11 mouse cellular contexts compared by ENCODE assay signal in the genomic region with DNA sequence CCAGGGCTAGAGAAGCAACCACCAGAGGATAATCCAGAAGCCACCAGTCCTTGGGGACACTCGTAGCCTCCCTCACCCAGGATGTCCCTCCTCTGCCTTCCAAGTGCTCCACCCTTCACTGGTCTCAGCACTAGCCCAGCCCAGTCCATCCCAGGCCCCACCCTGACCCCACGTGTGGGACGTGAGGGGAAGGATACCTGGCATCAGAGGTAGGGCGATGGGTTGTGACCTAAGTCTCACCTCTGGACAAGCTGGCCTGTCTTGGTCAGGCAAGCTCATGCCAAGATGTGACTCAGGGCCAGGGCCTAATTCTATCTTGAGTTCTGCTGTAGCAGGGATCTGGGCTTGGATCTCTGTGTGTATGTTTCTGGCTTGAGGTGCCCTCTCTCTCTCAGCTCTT. TPM values are rescaled to one million over a fixed set of nuclear protein-coding genes. Genes with fewer than 3 reads are reported as not detected.
DNase-seq lines count a peak whose midpoint lies in the region; ATAC-seq and TF ChIP-seq lines count a peak whose summit lies in the region.
"Had no signal": no experiment of that assay in that cellular context is flagged by ENCODE, and none has a peak within 500 bp of the region (broad histone marks: within the 10 kb centered on the region; RNA-seq: fewer than 3 reads in every experiment).

No protein-coding gene starts in this region.

- H3K9ac ChIP-seq in embryonic facial prominence, embryonic 12.5 days, result no peak overlapping the region
- no peak overlapping the region for H3K9ac ChIP-seq in intestine, postnatal 0 days (ENCODE audit: low read depth, low read length)
- no peak overlapping the region for H3K9ac ChIP-seq in lung, postnatal 0 days (replicated peaks; ENCODE audit: low read depth)

- no peaks in the 10 kb centered on the region for H3K9me3 ChIP-seq in embryonic facial prominence, embryonic 12.5 days
- H3K9me3 ChIP-seq in intestine, postnatal 0 days (ENCODE audit: control insufficient read depth), result no peaks in the 10 kb centered on the region
- H3K9me3 ChIP-seq in lung, postnatal 0 days (ENCODE audit: low read length), result no peaks in the 10 kb centered on the region

- no peak overlapping the region for H3K4me3 ChIP-seq in gastrocnemius, adult 2 months
- H3K4me3 ChIP-seq in embryonic facial prominence, embryonic 12.5 days, result no peak overlapping the region
- no peak overlapping the region for H3K4me3 ChIP-seq in intestine, postnatal 0 days (ENCODE audit: low read depth, low read length)
- H3K4me3 ChIP-seq in lung, postnatal 0 days (ENCODE audit: low read depth, low read length), result no peak overlapping the region

- H3K27ac ChIP-seq in gastrocnemius, adult 2 months, result peak overlapping the region; percentile 89
- H3K27ac ChIP-seq in embryonic facial prominence, embryonic 12.5 days, result peak overlapping the region; percentile 37; the same call in 1 of the 2 replicates
- peak overlapping the region; percentile 22; the same call in 1 of the 2 replicates for H3K27ac ChIP-seq in intestine, postnatal 0 days (ENCODE audit: low read depth, low read length)
- H3K27ac ChIP-seq in lung, postnatal 0 days (ENCODE audit: low read length), result no peak overlapping the region; the same call in 1 of the 2 replicates

- TF ChIP-seq CTCF in gastrocnemius, adult 2 months (IDR thresholded peaks at IDR 0.05), result no peak
- TF ChIP-seq CTCF in intestine, postnatal 0 days (IDR thresholded peaks at IDR 0.05; ENCODE audit: low read depth), result no peak
- TF ChIP-seq CTCF in lung, postnatal 0 days (IDR thresholded peaks at IDR 0.05), result no peak

- peaks cover 34% of the 10 kb centered on the region for H3K4me1 ChIP-seq in embryonic facial prominence, embryonic 12.5 days
- peaks cover 5% of the 10 kb centered on the region; the same call in 1 of the 2 replicates for H3K4me1 ChIP-seq in intestine, postnatal 0 days (replicated peaks; ENCODE audit: control insufficient read depth, insufficient read depth, low read length)
- H3K4me1 ChIP-seq in lung, postnatal 0 days (ENCODE audit: insufficient read depth, low read depth, low read length), result peaks cover 19% of the 10 kb centered on the region; the same call in 1 of the 2 replicates

- no peak for ATAC-seq in embryonic facial prominence, embryonic 12.5 days (ENCODE audit: insufficient number of reproducible peaks, insufficient read depth, low FRiP score, low TSS enrichment)
- no peak for ATAC-seq in intestine, postnatal 0 days
- no peak for ATAC-seq in lung, postnatal 0 days
- ATAC-seq: Patski had no signal

- intact Hi-C loops in gastrocnemius, adult 2 months (cut with DNase I), result loop anchor here (1.0 to 5.0 kb wide), 4 partner anchors 82 to 303 kb away; a partner anchor contains a TSS

- no peaks in the 10 kb centered on the region for H3K36me3 ChIP-seq in embryonic facial prominence, embryonic 12.5 days
- H3K36me3 ChIP-seq in intestine, postnatal 0 days (ENCODE audit: control insufficient read depth, insufficient read depth), result no peaks in the 10 kb centered on the region
- no peaks in the 10 kb centered on the region for H3K36me3 ChIP-seq in lung, postnatal 0 days (ENCODE audit: insufficient read depth, low read length)

- TF ChIP-seq EP300 in lung, postnatal 0 days (IDR thresholded peaks at IDR 0.05), result no peak

- no peak overlapping the region for H3K4me2 ChIP-seq in embryonic facial prominence, embryonic 12.5 days (replicated peaks)
- H3K4me2 ChIP-seq in intestine, postnatal 0 days (replicated peaks; ENCODE audit: low read depth), result no peak overlapping the region
- H3K4me2 ChIP-seq in lung, postnatal 0 days (replicated peaks; ENCODE audit: low read depth, low read length), result no peak overlapping the region

- DNase-seq in gastrocnemius, adult 2 months, result peak; percentile 60
- DNase-seq in gastrocnemius, postnatal 10 days, result no peak
- peak; percentile 83 for DNase-seq in 3134 (ENCODE audit: extremely low read depth, insufficient read length, low spot score)
- no peak for DNase-seq in embryo, embryonic 10.5 days (ENCODE audit: low spot score)
- DNase-seq in lung, postnatal 0 days (ENCODE audit: low spot score), result no peak
- no peak for DNase-seq in right cerebral cortex, adult 18-20 months

- 0 out of 2 replicates have a peak, but pooled peaks cover 6% of the 10 kb centered on the region for H3K27me3 ChIP-seq in embryonic facial prominence, embryonic 12.5 days
- no peaks in the 10 kb centered on the region for H3K27me3 ChIP-seq in intestine, postnatal 0 days (replicated peaks; ENCODE audit: control insufficient read depth, insufficient read depth, low read length)
- 0 out of 2 replicates have a peak, but pooled peaks cover 3% of the 10 kb centered on the region for H3K27me3 ChIP-seq in lung, postnatal 0 days (replicated peaks; ENCODE audit: insufficient read depth, low read length)

- WGBS in embryonic facial prominence, embryonic 12.5 days, result 62% methylated on average over 4 of the region's 4 CpGs
- 62% methylated on average over 4 of the region's 4 CpGs for WGBS in intestine, postnatal 0 days
- WGBS in lung, postnatal 0 days, result 74% methylated on average over 4 of the region's 4 CpGs

RNA-seq across cellular contexts. Expression of a gene that starts 1.2 kb away (rescaled TPM):
- total RNA-seq in gastrocnemius, adult 2 months (2021), result under 1 TPM in 1 of 2 experiments, not detected in 1; 0.50 TPM
- not detected for total RNA-seq in gastrocnemius, postnatal 10 days (2021)
- polyA plus RNA-seq in embryonic facial prominence, embryonic 12.5 days (2016; fragmentation: Nextera tagmentation; extraction: Ambion mirVana), result 0.47 TPM in 1 of 2 replicates, not detected in the other
- polyA plus RNA-seq in intestine, postnatal 0 days (2015; fragmentation: Nextera tagmentation; extraction: Ambion mirVana), result not detected in 2 replicates
- polyA plus RNA-seq in lung, postnatal 0 days (2015; fragmentation: Nextera tagmentation; extraction: Ambion mirVana), result not detected in 2 replicates
- total RNA-seq: neutrophil, adult 5-6 weeks had no signal
- polyA plus RNA-seq: embryonic facial prominence, embryonic 11.5 days; Patski had no signal

RNA-seq across cellular contexts. Expression of a gene that starts 48.2 kb away (rescaled TPM):
- total RNA-seq in gastrocnemius, adult 2 months (2021), result 10 to 100 TPM; 66.5 to 81.6 TPM
- total RNA-seq in gastrocnemius, postnatal 10 days (2021), result 10 to 100 TPM; 55.0 to 58.2 TPM
- 43.1 and 45.4 TPM in 2 replicates for polyA plus RNA-seq in embryonic facial prominence, embryonic 12.5 days (2016; fragmentation: Nextera tagmentation; extraction: Ambion mirVana)
- polyA plus RNA-seq in intestine, postnatal 0 days (2015; fragmentation: Nextera tagmentation; extraction: Ambion mirVana), result 22.6 and 24.7 TPM in 2 replicates
- polyA plus RNA-seq in lung, postnatal 0 days (2015; fragmentation: Nextera tagmentation; extraction: Ambion mirVana), result 78.5 and 88.2 TPM in 2 replicates

RNA-seq across cellular contexts. Expression of a gene that starts 48.8 kb away (rescaled TPM):
- total RNA-seq in gastrocnemius, adult 2 months (2021), result 100 to 1,000 TPM in 1 of 2 experiments, 10 to 100 TPM in 1; 99.5 to 139 TPM
- total RNA-seq in gastrocnemius, postnatal 10 days (2021), result 10 to 100 TPM; 82.3 to 83.5 TPM
- 137 and 153 TPM in 2 replicates for polyA plus RNA-seq in embryonic facial prominence, embryonic 12.5 days (2016; fragmentation: Nextera tagmentation; extraction: Ambion mirVana)
- 120 and 127 TPM in 2 replicates for polyA plus RNA-seq in intestine, postnatal 0 days (2015; fragmentation: Nextera tagmentation; extraction: Ambion mirVana)
- 224 and 234 TPM in 2 replicates for polyA plus RNA-seq in lung, postnatal 0 days (2015; fragmentation: Nextera tagmentation; extraction: Ambion mirVana)

Comparison
In these comparisons a context has a peak if more than half of its experiments do, and no peak if none do; other contexts are left out.
1. DNase-seq: peak in gastrocnemius, adult 2 months (single experiment) and 3134 (single experiment); none in gastrocnemius, postnatal 10 days (single experiment), embryo, embryonic 10.5 days (single experiment), lung, postnatal 0 days (single experiment) and right cerebral cortex, adult 18-20 months (single experiment).